Mouse (Mus musculus): ENCODE data around the gene Megf9. TPM values are rescaled to one million over a fixed set of nuclear protein-coding genes. Genes with fewer than 3 reads are reported as not detected.

Gene Megf9
- polyA plus RNA-seq, 1 experiment from 2014 or later, result 4.7 TPM

GRCm38 (mm10) chr4:70542387-70542786 lies 7.6 kb upstream of the Megf9 start:
- ATAC-seq (ENCODE audit: insufficient read depth), result no peak
- no peak overlapping the region for H3K4me2 ChIP-seq
- 32% methylated on average over 2 of the region's 2 CpGs for WGBS (ENCODE audit: insufficient replicate concordance)
- no peaks in the 10 kb centered on the region for H3K36me3 ChIP-seq (replicated peaks)
- H3K9me3 ChIP-seq (replicated peaks), result no peaks in the 10 kb centered on the region
- no peaks in the 10 kb centered on the region for H3K27me3 ChIP-seq
- no peak overlapping the region for H3K4me3 ChIP-seq (replicated peaks)
- H3K4me1 ChIP-seq (replicated peaks), result no peaks in the 10 kb centered on the region
- no peak overlapping the region for H3K27ac ChIP-seq (replicated peaks)
- H3K9ac ChIP-seq, result no peak overlapping the region

- H3K27ac ChIP-seq (replicated peaks), result no peak overlapping the region
- no peak for ATAC-seq (ENCODE audit: insufficient read depth)
- H3K9me3 ChIP-seq (replicated peaks), result no peaks in the 10 kb centered on the region
- no peaks in the 10 kb centered on the region for H3K36me3 ChIP-seq (replicated peaks)
- no peak overlapping the region for H3K4me3 ChIP-seq (replicated peaks)
- no peaks in the 10 kb centered on the region for H3K27me3 ChIP-seq
- WGBS (ENCODE audit: insufficient replicate concordance), result 57% methylated on average over 6 of the region's 6 CpGs
- H3K4me1 ChIP-seq (replicated peaks), result peaks cover 9% of the 10 kb centered on the region
- no peak overlapping the region for H3K9ac ChIP-seq
- no peak overlapping the region for H3K4me2 ChIP-seq
Measured at GRCm38 (mm10) chr4:70540743-70541142, 5.9 kb upstream of the Megf9 start.

- no peak for ATAC-seq (ENCODE audit: insufficient read depth)
- WGBS (ENCODE audit: insufficient replicate concordance), result 57% methylated on average over 2 of the region's 2 CpGs
Measured at GRCm38 (mm10) chr4:70536661-70537580, 2.1 kb upstream of the Megf9 start.

GRCm38 (mm10) chr4:70535711-70536311 lies 1.0 kb upstream of the Megf9 start:
- Histone ChIP-seq H3K27ac (replicated peaks) (peak overlapping the region; percentile 80), H3K4me1 (replicated peaks) (peaks cover 30% of the 10 kb centered on the region), H3K9me3 (replicated peaks) (no peaks in the 10 kb centered on the region), H3K36me3 (replicated peaks) (no peaks in the 10 kb centered on the region), H3K4me3 (replicated peaks) (peak overlapping the region; percentile 90), H3K27me3 (no peaks in the 10 kb centered on the region), H3K9ac (peak overlapping the region; percentile 76), H3K4me2 (peak overlapping the region; percentile 98)
- no peak for ATAC-seq (ENCODE audit: insufficient read depth)
- WGBS (ENCODE audit: insufficient replicate concordance), result 33% methylated on average over 7 of the region's 7 CpGs

More at GRCm38 (mm10) chr4:70536661-70537580, 2.1 kb upstream of the Megf9 start:
- Histone ChIP-seq H3K9ac (no peak overlapping the region), H3K4me1 (replicated peaks) (peaks cover 26% of the 10 kb centered on the region), H3K27ac (replicated peaks) (no peak overlapping the region), H3K27me3 (no peaks in the 10 kb centered on the region), H3K36me3 (replicated peaks) (no peaks in the 10 kb centered on the region), H3K4me2 (no peak overlapping the region), H3K4me3 (replicated peaks) (no peak overlapping the region), H3K9me3 (replicated peaks) (no peaks in the 10 kb centered on the region)

GRCm38 (mm10) chr4:70535289-70535688 lies 494 bp upstream of the Megf9 start:
- no peaks in the 10 kb centered on the region for H3K36me3 ChIP-seq (replicated peaks)
- peak overlapping the region; percentile 90 for H3K4me3 ChIP-seq (replicated peaks)
- H3K4me1 ChIP-seq (replicated peaks), result peaks cover 30% of the 10 kb centered on the region
- WGBS (ENCODE audit: insufficient replicate concordance), result under 1% methylated on average over 18 of the region's 18 CpGs
- no peaks in the 10 kb centered on the region for H3K9me3 ChIP-seq (replicated peaks)
- peak overlapping the region; percentile 98 for H3K4me2 ChIP-seq
- no peaks in the 10 kb centered on the region for H3K27me3 ChIP-seq
- ATAC-seq (ENCODE audit: insufficient read depth), result peak; percentile 41
- peak overlapping the region; percentile 80 for H3K27ac ChIP-seq (replicated peaks)
- H3K9ac ChIP-seq, result peak overlapping the region; percentile 76

GRCm38 (mm10) chr4:70534078-70534890 lies 511 bp downstream of the Megf9 start:
- Histone ChIP-seq H3K9me3 (replicated peaks) (no peaks in the 10 kb centered on the region), H3K4me1 (replicated peaks) (peaks cover 34% of the 10 kb centered on the region), H3K27me3 (no peaks in the 10 kb centered on the region), H3K4me3 (replicated peaks) (peak overlapping the region; percentile 90), H3K4me2 (peak overlapping the region; percentile 98), H3K36me3 (replicated peaks) (no peaks in the 10 kb centered on the region), H3K9ac (peak overlapping the region; percentile 91), H3K27ac (replicated peaks) (peak overlapping the region; percentile 81)
- 1% methylated on average over 65 of the region's 66 CpGs for WGBS (ENCODE audit: insufficient replicate concordance)
- ATAC-seq (ENCODE audit: insufficient read depth), result peak; percentile 43

GRCm38 (mm10) chr4:70533056-70533805 lies 1.6 kb downstream of the Megf9 start:
- Histone ChIP-seq H3K9me3 (replicated peaks) (no peaks in the 10 kb centered on the region), H3K4me3 (replicated peaks) (peak overlapping the region; percentile 90), H3K27ac (replicated peaks) (peak overlapping the region; percentile 38; the same call in 1 of the 2 replicates), H3K27me3 (no peaks in the 10 kb centered on the region), H3K9ac (peak overlapping the region; percentile 91; the same call in 1 of the 2 replicates), H3K36me3 (replicated peaks) (no peaks in the 10 kb centered on the region), H3K4me2 (peak overlapping the region; percentile 98), H3K4me1 (replicated peaks) (peaks cover 44% of the 10 kb centered on the region)
- ATAC-seq (ENCODE audit: insufficient read depth), result no peak
- 66% methylated on average over 3 of the region's 3 CpGs for WGBS (ENCODE audit: insufficient replicate concordance)

GRCm38 (mm10) chr4:70531021-70531420 lies 3.8 kb downstream of the Megf9 start:
- Histone ChIP-seq H3K27me3 (no peaks in the 10 kb centered on the region), H3K4me2 (peak overlapping the region; percentile 8; the same call in 1 of the 2 replicates), H3K36me3 (replicated peaks) (no peaks in the 10 kb centered on the region), H3K9me3 (replicated peaks) (no peaks in the 10 kb centered on the region), H3K9ac (no peak overlapping the region), H3K4me3 (replicated peaks) (no peak overlapping the region), H3K27ac (replicated peaks) (no peak overlapping the region), H3K4me1 (replicated peaks) (peaks cover 39% of the 10 kb centered on the region)
- ATAC-seq (ENCODE audit: insufficient read depth), result no peak
- 65% methylated on average over 1 of the region's 1 CpGs for WGBS (ENCODE audit: insufficient replicate concordance)

- Histone ChIP-seq H3K9ac (no peak overlapping the region), H3K27ac (replicated peaks) (no peak overlapping the region), H3K4me1 (replicated peaks) (peaks cover 23% of the 10 kb centered on the region), H3K9me3 (replicated peaks) (no peaks in the 10 kb centered on the region), H3K4me3 (replicated peaks) (no peak overlapping the region), H3K27me3 (no peaks in the 10 kb centered on the region), H3K36me3 (replicated peaks) (no peaks in the 10 kb centered on the region), H3K4me2 (peak overlapping the region; percentile 4; the same call in 1 of the 2 replicates)
- 23% methylated on average over 3 of the region's 3 CpGs for WGBS (ENCODE audit: insufficient replicate concordance)
- peak; percentile 70; the same call in 1 of the 2 replicates for ATAC-seq (ENCODE audit: insufficient read depth)
Measured at GRCm38 (mm10) chr4:70528622-70529021, 6.2 kb downstream of the Megf9 start.

- no peaks in the 10 kb centered on the region for H3K27me3 ChIP-seq
- no peaks in the 10 kb centered on the region for H3K9me3 ChIP-seq (replicated peaks)
- H3K4me1 ChIP-seq (replicated peaks), result peaks cover 2% of the 10 kb centered on the region; the same call in 1 of the 2 replicates
- no peak overlapping the region for H3K4me2 ChIP-seq
- 38% methylated on average over 2 of the region's 2 CpGs for WGBS (ENCODE audit: insufficient replicate concordance)
- no peaks in the 10 kb centered on the region for H3K36me3 ChIP-seq (replicated peaks)
- no peak overlapping the region for H3K9ac ChIP-seq
- ATAC-seq (ENCODE audit: insufficient read depth), result no peak
- H3K4me3 ChIP-seq (replicated peaks), result no peak overlapping the region
- no peak overlapping the region for H3K27ac ChIP-seq (replicated peaks)
Measured at GRCm38 (mm10) chr4:70523346-70523745, 11.4 kb downstream of the Megf9 start.
